Mouse (Mus musculus) spleen, postnatal 10 days (tissue): ENCODE data around the gene Sbk2.

ENCODE experiments used
- DNase-seq, 2 experiments: peaks; one replicate each; pipeline ENCODE4 v3.0.0; 2021 to 2022; ENCODE audit warnings: low spot score in 2 of 2

Sbk2 gene

GRCm38 (mm10) chr7:4922508-4922907, 41.7 kb downstream of the Sbk2 start:
- peak in 1 of 2 experiments; percentile 42 for DNase-seq

GRCm38 (mm10) chr7:4921824-4922482, 42.3 kb downstream of the Sbk2 start, which contains the start of gene Nat14:
Nat14 (plus strand) TSS chr7:4922028.
- no peak for DNase-seq

- DNase-seq: no peak
Observed at GRCm38 (mm10) chr7:4920976-4921823, 43.0 kb downstream of the Sbk2 start.

- DNase-seq: no peak
Observed at GRCm38 (mm10) chr7:4920496-4920895, 43.7 kb downstream of the Sbk2 start.

GRCm38 (mm10) chr7:4919971-4920370, 44.2 kb downstream of the Sbk2 start:
- DNase-seq: no peak

- no peak for DNase-seq
Observed at GRCm38 (mm10) chr7:4919096-4919495, 45.1 kb downstream of the Sbk2 start.

- no peak for DNase-seq
Observed at GRCm38 (mm10) chr7:4918681-4919080, 45.5 kb downstream of the Sbk2 start.

- DNase-seq: no peak
Observed at GRCm38 (mm10) chr7:4917494-4917893, 46.7 kb downstream of the Sbk2 start.

- peak; percentile 46 to 47 for DNase-seq
Observed at GRCm38 (mm10) chr7:4915669-4916416, 48.4 kb downstream of the Sbk2 start.

- peak; percentile 95 for DNase-seq
Observed at GRCm38 (mm10) chr7:4915007-4915665, 49.1 kb downstream of the Sbk2 start, which contains the start of gene Zfp628. Zfp628 (plus strand) TSS chr7:4915217.

GRCm38 (mm10) chr7:4912248-4912647, 52.0 kb downstream of the Sbk2 start:
- no peak for DNase-seq

- peak in 1 of 2 experiments; percentile 76 for DNase-seq
Observed at GRCm38 (mm10) chr7:4911561-4911960, 52.6 kb downstream of the Sbk2 start.

GRCm38 (mm10) chr7:4906466-4906950, 57.7 kb downstream of the Sbk2 start, which contains the start of gene Gm36210:
Gm36210 (minus strand) TSS chr7:4906516.
- DNase-seq: no peak

GRCm38 (mm10) chr7:4902404-4902803, 61.8 kb downstream of the Sbk2 start:
- no peak for DNase-seq

- peak in 1 of 2 experiments; percentile 78 for DNase-seq
Observed at GRCm38 (mm10) chr7:4901171-4901570, 63.0 kb downstream of the Sbk2 start.

GRCm38 (mm10) chr7:4900523-4900851, 63.7 kb downstream of the Sbk2 start:
- DNase-seq: no peak

- DNase-seq: no peak
Observed at GRCm38 (mm10) chr7:4899649-4900522, 64.3 kb downstream of the Sbk2 start.

GRCm38 (mm10) chr7:4898851-4899648, 65.2 kb downstream of the Sbk2 start:
- no peak for DNase-seq

GRCm38 (mm10) chr7:4895186-4895585, 69.0 kb downstream of the Sbk2 start:
- DNase-seq: no peak
